Mouse (Mus musculus) B cell, adult 2 months (primary cell): ENCODE measurements around the gene Spns3.

Experiments used
- DNase-seq, 2 experiments: peaks; one replicate each; pipeline ENCODE4 v3.0.0; 2022

The Spns3 gene

DNA sequence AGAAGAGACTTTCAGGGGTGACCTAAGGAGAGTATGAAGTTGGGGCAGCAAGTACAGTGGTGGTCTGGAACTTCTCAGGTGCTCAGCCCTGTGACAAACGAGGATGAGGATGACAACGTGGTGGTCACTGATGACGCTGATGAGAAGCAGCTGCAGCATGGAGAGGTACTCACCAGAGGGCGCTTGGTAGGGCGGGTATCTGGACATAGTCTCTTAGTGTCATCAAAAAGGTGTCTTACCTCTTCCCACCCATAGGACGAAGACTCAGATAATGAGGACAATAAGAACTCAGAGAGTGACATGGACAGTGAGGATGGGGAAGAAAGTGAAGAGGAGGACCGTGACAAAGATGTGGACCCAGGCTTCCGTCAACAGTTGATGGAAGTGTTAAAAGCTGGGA, 102.8 kb downstream of the Spns3 start:
- DNase-seq = no peak

DNA sequence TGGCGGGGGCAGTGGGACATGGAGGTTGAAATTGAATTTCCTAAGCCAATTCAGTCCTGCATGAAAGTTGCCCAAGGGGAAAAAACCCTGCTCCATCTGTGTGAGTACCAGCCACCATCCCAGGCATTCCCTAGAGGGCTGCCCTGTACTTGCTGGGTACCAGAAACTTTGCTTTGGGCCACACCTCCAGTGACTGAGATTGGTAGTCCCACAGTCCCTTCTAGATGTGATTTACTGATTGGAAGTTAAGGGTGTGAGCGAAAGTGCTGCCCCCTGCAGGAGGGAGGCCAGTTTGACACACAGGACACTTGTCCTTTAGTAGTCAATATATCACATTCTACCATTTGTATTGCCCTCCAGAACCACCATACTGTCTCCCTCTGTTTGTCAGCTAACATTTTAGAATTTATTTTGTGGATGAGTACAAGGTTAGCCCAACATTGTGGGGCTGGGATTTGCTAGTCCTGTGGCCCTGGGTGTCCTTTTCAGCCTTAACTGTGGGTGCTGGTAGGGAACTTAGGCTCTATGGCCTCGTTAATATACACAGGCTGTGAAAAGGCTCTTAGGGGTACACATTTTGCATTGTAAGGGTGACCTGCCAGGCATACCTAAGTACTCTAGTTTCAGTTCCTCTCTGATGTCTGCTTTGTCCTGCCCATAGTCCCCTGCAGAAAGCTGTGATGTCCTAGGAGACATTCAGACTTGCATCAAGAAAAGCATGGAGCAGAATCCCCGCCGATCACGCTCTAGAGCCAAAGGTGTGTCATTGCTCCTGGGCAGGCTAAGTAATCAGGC, 103.8 kb downstream of the Spns3 start:
- peak; percentile 86 for DNase-seq
